Mouse (Mus musculus): ENCODE measurements around the gene Crebl2.

Gene Crebl2

DNA sequence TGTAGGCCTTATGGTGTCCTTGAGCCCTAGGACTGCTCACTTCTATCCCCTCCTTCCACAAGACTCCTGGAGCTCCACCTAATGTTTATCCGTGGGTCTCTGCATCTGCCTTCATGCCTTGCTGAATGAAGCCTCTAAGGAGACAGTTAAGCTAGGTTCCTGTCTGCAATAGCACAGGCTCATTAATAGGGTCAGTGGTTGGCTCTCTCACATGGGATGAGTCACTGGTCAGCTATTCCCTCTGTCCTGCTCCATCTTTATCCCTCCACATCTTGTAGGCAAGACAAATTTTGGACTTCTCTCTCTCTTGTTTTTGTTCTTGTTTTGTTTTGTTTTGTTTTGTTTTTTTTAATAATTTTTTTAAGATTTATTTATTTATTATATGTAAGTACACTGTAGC is 75.9 kb downstream of the Crebl2 start:
- DNase-seq (ENCODE audit: low spot score in 2 of 2) = no peak

Measured in spleen, postnatal 10 days (tissue).